Mouse (Mus musculus) MEL (cell line): ENCODE measurements around the gene Pin1.

Experiments used
- CTCF ChIP-seq, 3 experiments: IDR thresholded peaks in 2 of 3; conservative IDR thresholded peaks in 1 of 3; 2 replicates each; pipeline ENCODE4 v1.5.1; 2011 to 2012; ENCODE audit warnings: low read length in 3 of 3, low read depth in 2 of 3, mild to moderate bottlenecking in 2 of 3, improper control_type of control experiment in 1 of 3, inconsistent platforms in 1 of 3, mixed read lengths in 1 of 3, moderate library complexity in 1 of 3; ENCODE audit not compliant: control insufficient read depth in 1 of 3, insufficient read depth in 1 of 3, poor library complexity in 1 of 3, severe bottlenecking in 1 of 3
- EP300 ChIP-seq, 2 experiments: IDR thresholded peaks; 2 replicates each; pipeline ENCODE4 v1.6.1; 2011; ENCODE audit warnings: improper control_type of control experiment in 2 of 2, low read length in 2 of 2, low read depth in 1 of 2, mild to moderate bottlenecking in 1 of 2
- JUND ChIP-seq: IDR thresholded peaks from 2 replicates; pipeline ENCODE4 v1.6.1; 2011; ENCODE audit warnings: low read depth, mild to moderate bottlenecking, improper control_type of control experiment, low read length
- MAFK ChIP-seq: IDR thresholded peaks from 2 replicates; pipeline ENCODE4 v1.6.1; 2011; ENCODE audit warnings: low read depth, mild to moderate bottlenecking, low read length, improper control_type of control experiment, borderline replicate concordance
- MAX ChIP-seq: IDR thresholded peaks from 2 replicates; pipeline ENCODE4 v1.6.1; 2011; ENCODE audit warnings: low read length, improper control_type of control experiment
- MEF2A ChIP-seq: IDR thresholded peaks from 2 replicates; pipeline ENCODE4 v1.6.1; 2014; ENCODE audit warnings: low read depth, mild to moderate bottlenecking, inconsistent platforms, low read length, improper control_type of control experiment; ENCODE audit not compliant: poor library complexity, insufficient replicate concordance, severe bottlenecking; ENCODE audit errors: extremely low read depth
- POLR2A ChIP-seq, 2 experiments: IDR thresholded peaks; 2 replicates each; pipeline ENCODE4 v1.6.1; 2011 to 2012; ENCODE audit warnings: low read length in 2 of 2, mild to moderate bottlenecking in 2 of 2, control low read depth in 1 of 2, improper control_type of control experiment in 1 of 2, low read depth in 1 of 2, moderate library complexity in 1 of 2; ENCODE audit not compliant: control insufficient read depth in 1 of 2, insufficient read depth in 1 of 2, poor library complexity in 1 of 2
- RCOR1 ChIP-seq: IDR thresholded peaks from 2 replicates; pipeline ENCODE4 v1.6.1; 2012; ENCODE audit warnings: low read depth, mild to moderate bottlenecking, inconsistent platforms, low read length, improper control_type of control experiment
- SIN3A ChIP-seq: IDR thresholded peaks from 2 replicates; pipeline ENCODE4 v1.6.1; 2012; ENCODE audit warnings: low read length, improper control_type of control experiment, inconsistent platforms
- SMC3 ChIP-seq: IDR thresholded peaks from 2 replicates; pipeline ENCODE4 v1.6.1; 2011; ENCODE audit warnings: low read depth, low read length, improper control_type of control experiment
- TAL1 ChIP-seq: IDR thresholded peaks from 2 replicates; pipeline ENCODE4 v1.6.1; 2012; ENCODE audit warnings: mild to moderate bottlenecking, inconsistent platforms, low read length, moderate library complexity, mixed read lengths
- USF1 ChIP-seq: IDR thresholded peaks from 2 replicates; pipeline ENCODE4 v1.6.1; 2014; ENCODE audit warnings: low read depth, mild to moderate bottlenecking, inconsistent platforms, low read length, improper control_type of control experiment, moderate library complexity
- ZC3H11A ChIP-seq: IDR thresholded peaks from 2 replicates; pipeline ENCODE4 v1.6.1; 2012; ENCODE audit warnings: low read depth, mild to moderate bottlenecking, inconsistent platforms, low read length, improper control_type of control experiment

- no peak for TF ChIP-seq RCOR1
- TF ChIP-seq USF1, result no peak
- TF ChIP-seq JUND, result no peak
- TF ChIP-seq EP300 (IDR thresholded peaks at IDR 0.05; ENCODE audit: low read depth in 1 of 2, low read length in 2 of 2), result no peak
- TF ChIP-seq MAX, result no peak
- no peak for TF ChIP-seq TAL1
- no peak for TF ChIP-seq MEF2A
- TF ChIP-seq MAFK, result no peak
- TF ChIP-seq CTCF (IDR thresholded peaks at IDR 0.05 in 2 of 3, conservative IDR thresholded peaks at IDR 0.05 in 1 of 3; ENCODE audit: control insufficient read depth in 1 of 3, insufficient read depth in 1 of 3, low read depth in 2 of 3, low read length in 3 of 3, poor library complexity in 1 of 3, severe bottlenecking in 1 of 3), result no peak
- no peak for TF ChIP-seq POLR2A (IDR thresholded peaks at IDR 0.05; ENCODE audit: control insufficient read depth in 1 of 2, insufficient read depth in 1 of 2, low read depth in 1 of 2, low read length in 2 of 2, poor library complexity in 1 of 2)
- no peak for TF ChIP-seq SIN3A
- no peak for TF ChIP-seq ZC3H11A
- TF ChIP-seq SMC3, result no peak
These were observed 15.6 kb upstream of the Pin1 start for GRCm38 (mm10) chr9:20636256-20636655.
